In the genomic region with DNA sequence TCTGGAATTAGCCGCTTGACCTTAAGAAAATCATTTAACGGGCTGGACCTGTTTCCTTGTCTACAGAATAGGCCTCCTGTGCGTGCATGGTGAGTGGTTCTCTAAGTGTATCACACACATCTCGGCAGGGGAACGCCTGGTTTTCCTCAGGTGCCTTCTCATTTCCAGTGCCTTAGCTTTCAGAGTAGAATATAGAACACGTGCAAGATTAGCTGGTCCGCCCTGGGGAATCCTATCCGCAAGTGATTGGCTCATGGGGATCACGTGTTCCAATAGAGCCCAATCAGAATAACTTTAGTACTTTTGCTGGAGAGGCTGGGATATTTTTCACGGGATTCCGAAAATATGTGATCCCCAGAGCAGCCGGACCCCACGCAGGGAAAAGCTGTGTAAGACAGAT, we compare ENCODE assay signal across 21 mouse cellular contexts. TPM values are rescaled to one million over a fixed set of nuclear protein-coding genes. Genes with fewer than 3 reads are reported as not detected.
DNase-seq lines count a peak whose midpoint lies in the region; ATAC-seq lines count a peak whose summit lies in the region.
"Had no signal": no experiment of that assay in that cellular context is flagged by ENCODE, and none has a peak within 500 bp of the region (broad histone marks: within the 10 kb centered on the region; RNA-seq: fewer than 3 reads in every experiment).

No protein-coding gene starts in this region.

- ATAC-seq in heart, embryonic 16.5 days (replicated peaks; ENCODE audit: extremely low read depth, insufficient read depth, low FRiP score): no peak
- ATAC-seq in midbrain, embryonic 14.5 days (ENCODE audit: low FRiP score, low TSS enrichment): no peak
- ATAC-seq in limb, embryonic 13.5 days (ENCODE audit: low FRiP score, low read depth): no peak
- no peak for ATAC-seq in forebrain, embryonic 11.5 days (replicated peaks; ENCODE audit: low FRiP score)
- ATAC-seq: forebrain, embryonic 14.5 days; midbrain, embryonic 13.5 days had no signal

- peaks cover 4% of the 10 kb centered on the region; the same call in 1 of the 2 replicates for H3K4me1 ChIP-seq in heart, embryonic 16.5 days (ENCODE audit: control insufficient read depth, insufficient read depth, low read length)
- no peaks in the 10 kb centered on the region for H3K4me1 ChIP-seq in midbrain, embryonic 14.5 days (ENCODE audit: control insufficient read depth, insufficient read depth, low read length)
- peaks cover 27% of the 10 kb centered on the region for H3K4me1 ChIP-seq in midbrain, embryonic 10.5 days
- H3K4me1 ChIP-seq in limb, embryonic 13.5 days: no peaks in the 10 kb centered on the region
- no peaks in the 10 kb centered on the region for H3K4me1 ChIP-seq in forebrain, embryonic 11.5 days (replicated peaks; ENCODE audit: control insufficient read depth, insufficient read depth, low read length)

- no peak overlapping the region for H3K9ac ChIP-seq in heart, embryonic 16.5 days (ENCODE audit: low read length)
- H3K9ac ChIP-seq in midbrain, embryonic 14.5 days (replicated peaks; ENCODE audit: low read length): no peak overlapping the region
- no peak overlapping the region for H3K9ac ChIP-seq in limb, embryonic 13.5 days
- no peak overlapping the region for H3K9ac ChIP-seq in forebrain, embryonic 11.5 days (ENCODE audit: low read length)
- H3K9ac ChIP-seq: hindbrain, embryonic 14.5 days; liver, embryonic 15.5 days; midbrain, embryonic 13.5 days had no signal

- H3K4me3 ChIP-seq in heart, embryonic 16.5 days (ENCODE audit: low read length): no peak overlapping the region
- H3K4me3 ChIP-seq in midbrain, embryonic 14.5 days (replicated peaks; ENCODE audit: low read depth, low read length): no peak overlapping the region
- H3K4me3 ChIP-seq in midbrain, embryonic 10.5 days: no peak overlapping the region
- no peak overlapping the region for H3K4me3 ChIP-seq in limb, embryonic 13.5 days
- no peak overlapping the region for H3K4me3 ChIP-seq in forebrain, embryonic 11.5 days (ENCODE audit: low read depth, low read length)
- H3K4me3 ChIP-seq: liver, embryonic 15.5 days; midbrain, embryonic 13.5 days had no signal

- no peaks in the 10 kb centered on the region for H3K27me3 ChIP-seq in heart, embryonic 16.5 days (ENCODE audit: control insufficient read depth, insufficient read depth, low read length)
- H3K27me3 ChIP-seq in midbrain, embryonic 14.5 days (ENCODE audit: control insufficient read depth, insufficient read depth, low read length): no peaks in the 10 kb centered on the region
- H3K27me3 ChIP-seq in midbrain, embryonic 10.5 days (ENCODE audit: low read depth, poor library complexity, severe bottlenecking): no peaks in the 10 kb centered on the region
- H3K27me3 ChIP-seq in limb, embryonic 13.5 days: no peaks in the 10 kb centered on the region
- no peaks in the 10 kb centered on the region for H3K27me3 ChIP-seq in forebrain, embryonic 11.5 days (ENCODE audit: control insufficient read depth, insufficient read depth, low read length)
- H3K27me3 ChIP-seq: liver, embryonic 15.5 days; midbrain, embryonic 13.5 days had no signal

- no peak overlapping the region for H3K27ac ChIP-seq in heart, embryonic 16.5 days (ENCODE audit: low read length)
- H3K27ac ChIP-seq in midbrain, embryonic 14.5 days (replicated peaks; ENCODE audit: low read depth, low read length): no peak overlapping the region
- no peak overlapping the region for H3K27ac ChIP-seq in midbrain, embryonic 10.5 days (replicated peaks)
- no peak overlapping the region for H3K27ac ChIP-seq in limb, embryonic 13.5 days
- no peak overlapping the region for H3K27ac ChIP-seq in forebrain, embryonic 11.5 days (ENCODE audit: low read depth, low read length)
- H3K27ac ChIP-seq: hindbrain, embryonic 14.5 days; liver, embryonic 15.5 days; macrophage; midbrain, embryonic 13.5 days had no signal

- intact Hi-C loops in heart, postnatal 36 days (cut with DNase I): no loop called here

- H3K36me3 ChIP-seq in heart, embryonic 16.5 days (ENCODE audit: control insufficient read depth, insufficient read depth): no peaks in the 10 kb centered on the region
- peaks cover 6% of the 10 kb centered on the region for H3K36me3 ChIP-seq in midbrain, embryonic 14.5 days (ENCODE audit: control insufficient read depth, insufficient read depth, low read length)
- peaks cover 3% of the 10 kb centered on the region; the same call in 1 of the 2 replicates for H3K36me3 ChIP-seq in midbrain, embryonic 10.5 days
- peaks cover 4% of the 10 kb centered on the region; the same call in 1 of the 2 replicates for H3K36me3 ChIP-seq in limb, embryonic 13.5 days
- no peaks in the 10 kb centered on the region for H3K36me3 ChIP-seq in forebrain, embryonic 11.5 days (ENCODE audit: control insufficient read depth, insufficient read depth, low read length)
- H3K36me3 ChIP-seq: liver, embryonic 15.5 days had no signal

- H3K4me2 ChIP-seq in heart, embryonic 16.5 days (ENCODE audit: low read depth, low read length): 0 out of 2 replicates have a peak overlapping the region, but pooled peaks have one; percentile 21
- no peak overlapping the region for H3K4me2 ChIP-seq in midbrain, embryonic 14.5 days (ENCODE audit: low read length)
- peak overlapping the region; percentile 16; the same call in 1 of the 2 replicates for H3K4me2 ChIP-seq in limb, embryonic 13.5 days (replicated peaks)
- no peak overlapping the region for H3K4me2 ChIP-seq in forebrain, embryonic 11.5 days (ENCODE audit: low read depth, low read length, severe bottlenecking)
- H3K4me2 ChIP-seq: hindbrain, embryonic 14.5 days; liver, embryonic 15.5 days; midbrain, embryonic 13.5 days had no signal

- DNase-seq in heart, postnatal 36 days: no peak
- DNase-seq in midbrain, embryonic 14.5 days: peak; percentile 23
- no peak for DNase-seq in midbrain, embryonic 10.5 days (ENCODE audit: low spot score)
- peak; percentile 43 for DNase-seq in MN1 (ENCODE audit: low spot score)
- no peak for DNase-seq in forebrain, embryonic 11.5 days (ENCODE audit: low spot score)
- no peak for DNase-seq in cerebellum, adult 11 months
- DNase-seq: cerebellum, adult 11-12 months; kidney, adult 2 months; kidney, postnatal 36 days; right cerebral cortex, postnatal 4 days; thymus, adult 2 months had no signal

- 52% methylated on average over 13 of the region's 13 CpGs for WGBS in heart, embryonic 16.5 days
- 77% methylated on average over 13 of the region's 13 CpGs for WGBS in midbrain, embryonic 14.5 days
- WGBS in midbrain, embryonic 10.5 days: 81% methylated on average over 13 of the region's 13 CpGs
- 55% methylated on average over 13 of the region's 13 CpGs for WGBS in limb, embryonic 13.5 days
- 82% methylated on average over 13 of the region's 13 CpGs for WGBS in forebrain, embryonic 11.5 days

- no peaks in the 10 kb centered on the region for H3K9me3 ChIP-seq in heart, embryonic 16.5 days (replicated peaks; ENCODE audit: control insufficient read depth, low read length)
- H3K9me3 ChIP-seq in midbrain, embryonic 14.5 days (ENCODE audit: control insufficient read depth, low read length): no peaks in the 10 kb centered on the region
- H3K9me3 ChIP-seq in midbrain, embryonic 10.5 days (replicated peaks): no peaks in the 10 kb centered on the region
- no peaks in the 10 kb centered on the region for H3K9me3 ChIP-seq in limb, embryonic 13.5 days
- H3K9me3 ChIP-seq in forebrain, embryonic 11.5 days (ENCODE audit: control insufficient read depth, low read length): no peaks in the 10 kb centered on the region
- H3K9me3 ChIP-seq: G1E; liver, embryonic 15.5 days; midbrain, embryonic 13.5 days had no signal

RNA-seq across cellular contexts. Expression of a gene that starts 10.3 kb away (rescaled TPM):
- 17.4 and 51.1 TPM in 2 replicates for polyA plus RNA-seq in heart, embryonic 16.5 days (2015; fragmentation: Nextera tagmentation; extraction: Ambion mirVana)
- under 1 TPM in 1 of 2 experiments, not detected in 1; 0.33 TPM for total RNA-seq in heart, postnatal 36 days (2021)
- 0.65 and 0.92 TPM in 2 replicates for polyA plus RNA-seq in midbrain, embryonic 14.5 days (2014; fragmentation: Nextera tagmentation; extraction: Ambion mirVana)
- 1.6 and 2.6 TPM in 2 replicates for polyA plus RNA-seq in midbrain, embryonic 10.5 days (2016; fragmentation: Nextera tagmentation; extraction: Ambion mirVana)
- polyA plus RNA-seq in limb, embryonic 13.5 days (2015; fragmentation: Nextera tagmentation; extraction: Ambion mirVana): 2.9 and 3.6 TPM in 2 replicates
- polyA plus RNA-seq in forebrain, embryonic 11.5 days (2014; fragmentation: Nextera tagmentation; extraction: Ambion mirVana): 2.2 and 2.5 TPM in 2 replicates

RNA-seq across cellular contexts. Expression of a gene that starts 18.2 kb away (rescaled TPM):
- 41.1 and 45.9 TPM in 2 replicates for polyA plus RNA-seq in heart, embryonic 16.5 days (2015; fragmentation: Nextera tagmentation; extraction: Ambion mirVana)
- total RNA-seq in heart, postnatal 36 days (2021): 10 to 100 TPM; 31.5 to 33.1 TPM
- 60.4 and 74.5 TPM in 2 replicates for polyA plus RNA-seq in midbrain, embryonic 14.5 days (2014; fragmentation: Nextera tagmentation; extraction: Ambion mirVana)
- 67.6 and 68.9 TPM in 2 replicates for polyA plus RNA-seq in midbrain, embryonic 10.5 days (2016; fragmentation: Nextera tagmentation; extraction: Ambion mirVana)
- 61.7 and 62.4 TPM in 2 replicates for polyA plus RNA-seq in limb, embryonic 13.5 days (2015; fragmentation: Nextera tagmentation; extraction: Ambion mirVana)
- polyA plus RNA-seq in forebrain, embryonic 11.5 days (2014; fragmentation: Nextera tagmentation; extraction: Ambion mirVana): 52.4 and 53.9 TPM in 2 replicates

RNA-seq across cellular contexts. Expression of a gene that starts 37.5 kb away (rescaled TPM):
- polyA plus RNA-seq in heart, embryonic 16.5 days (2015; fragmentation: Nextera tagmentation; extraction: Ambion mirVana): 1.4 TPM in 2 replicates
- 1 to 10 TPM; 3.9 to 4.6 TPM for total RNA-seq in heart, postnatal 36 days (2021)
- 3.5 and 4.9 TPM in 2 replicates for polyA plus RNA-seq in midbrain, embryonic 14.5 days (2014; fragmentation: Nextera tagmentation; extraction: Ambion mirVana)
- 2.6 and 2.8 TPM in 2 replicates for polyA plus RNA-seq in midbrain, embryonic 10.5 days (2016; fragmentation: Nextera tagmentation; extraction: Ambion mirVana)
- 2.3 and 2.4 TPM in 2 replicates for polyA plus RNA-seq in limb, embryonic 13.5 days (2015; fragmentation: Nextera tagmentation; extraction: Ambion mirVana)
- polyA plus RNA-seq in forebrain, embryonic 11.5 days (2014; fragmentation: Nextera tagmentation; extraction: Ambion mirVana): 3.6 and 4.5 TPM in 2 replicates

RNA-seq across cellular contexts. Expression of a gene that starts 55.6 kb away (rescaled TPM):
- 0.05 and 0.09 TPM in 2 replicates for polyA plus RNA-seq in heart, embryonic 16.5 days (2015; fragmentation: Nextera tagmentation; extraction: Ambion mirVana)
- 1 to 10 TPM in 1 of 2 experiments, under 1 TPM in 1; 0.44 to 1.5 TPM for total RNA-seq in heart, postnatal 36 days (2021)
- polyA plus RNA-seq in midbrain, embryonic 14.5 days (2014; fragmentation: Nextera tagmentation; extraction: Ambion mirVana): not detected in 2 replicates
- 0.07 and 0.16 TPM in 2 replicates for polyA plus RNA-seq in midbrain, embryonic 10.5 days (2016; fragmentation: Nextera tagmentation; extraction: Ambion mirVana)
- polyA plus RNA-seq in limb, embryonic 13.5 days (2015; fragmentation: Nextera tagmentation; extraction: Ambion mirVana): not detected in 2 replicates
- not detected in 2 replicates for polyA plus RNA-seq in forebrain, embryonic 11.5 days (2014; fragmentation: Nextera tagmentation; extraction: Ambion mirVana)
- total RNA-seq: G1E; left cerebral cortex, postnatal 14 days had no signal
- polyA plus RNA-seq: forebrain, embryonic 14.5 days; G1E; hindbrain, embryonic 14.5 days; midbrain, embryonic 13.5 days; neural tube, embryonic 11.5 days had no signal

Comparison
In these comparisons a context has a peak if more than half of its experiments do, and no peak if none do; other contexts are left out.
1. DNase-seq: peak in midbrain, embryonic 14.5 days (single experiment) and MN1 (single experiment); none in heart, postnatal 36 days (0 of 2), midbrain, embryonic 10.5 days (single experiment), forebrain, embryonic 11.5 days (single experiment) and cerebellum, adult 11 months (single experiment).
2. H3K4me2 ChIP-seq: peak in heart, embryonic 16.5 days (single experiment) and limb, embryonic 13.5 days (single experiment); none in midbrain, embryonic 14.5 days (single experiment) and forebrain, embryonic 11.5 days (single experiment).